Comparison of ENCODE assay signal across 8 mouse cellular contexts in the genomic region with DNA sequence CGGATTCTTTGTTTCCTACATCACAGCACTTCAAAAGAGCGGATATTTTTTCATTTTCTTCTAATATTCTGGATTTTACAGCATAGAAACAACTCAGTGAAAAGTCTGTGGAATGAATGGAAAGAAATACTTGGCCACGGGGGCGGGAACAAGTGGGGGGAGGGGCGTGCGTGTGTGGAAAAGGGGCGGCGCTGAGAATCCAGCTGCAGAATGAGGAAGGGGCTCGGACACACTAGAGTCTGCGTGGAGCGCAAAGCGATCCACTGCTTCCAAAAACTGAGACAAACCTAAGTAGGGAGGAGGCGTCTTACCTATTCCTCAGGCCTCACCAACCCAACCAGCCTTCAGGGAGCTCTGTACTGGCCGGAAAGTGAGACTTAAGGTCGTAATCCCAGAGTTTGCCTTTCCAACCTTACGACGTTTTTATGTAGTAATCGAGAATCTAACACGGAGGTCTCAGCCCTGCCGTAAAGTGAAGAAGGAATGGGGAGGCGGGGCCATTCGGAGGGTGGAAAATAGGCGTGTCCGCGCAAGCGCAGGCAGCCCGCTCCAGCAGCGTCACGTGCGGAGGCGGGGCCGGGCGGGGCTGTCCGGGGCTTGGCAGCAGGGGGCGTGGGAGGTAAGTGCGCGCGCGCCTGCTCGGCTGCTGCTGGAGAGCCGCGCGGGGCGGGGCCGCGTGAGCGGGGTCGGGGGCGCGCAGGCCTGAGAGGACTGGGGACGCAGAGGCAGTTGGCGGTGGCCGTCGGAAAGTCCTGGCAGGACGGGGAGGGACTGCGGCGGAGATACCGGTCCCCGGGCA. TPM values are rescaled to one million over a fixed set of nuclear protein-coding genes. Genes with fewer than 3 reads are reported as not detected.
DNase-seq lines count a peak whose midpoint lies in the region; ATAC-seq and TF ChIP-seq lines count a peak whose summit lies in the region.

A gene (minus strand): TSS at position 444 of the 799 bp plus-strand sequence.
A gene (plus strand): TSS at position 630 of the 799 bp plus-strand sequence.

- H3K9me3 ChIP-seq in erythroblast, embryonic 14.5 days (ENCODE audit: control insufficient read depth, low read length), result no peaks in the 10 kb centered on the region
- H3K9me3 ChIP-seq in heart, embryonic 11.5 days (replicated peaks; ENCODE audit: control insufficient read depth, low read length), result no peaks in the 10 kb centered on the region
- no peaks in the 10 kb centered on the region for H3K9me3 ChIP-seq in kidney, embryonic 16.5 days (ENCODE audit: low read length)

- DNase-seq in brain, embryonic 14.5 days (ENCODE audit: low read depth), result peak; percentile 100
- peak; percentile 95 for DNase-seq in liver, adult 2 months (ENCODE audit: extremely low read depth, low read depth, low spot score)
- peak; percentile 99 for DNase-seq in splenic B cell, adult 2 months (ENCODE audit: low read depth, low spot score)

- peak within 1 kb of the TSS; percentile 88 for H3K4me2 ChIP-seq in heart, embryonic 11.5 days
- H3K4me2 ChIP-seq in kidney, embryonic 16.5 days (replicated peaks; ENCODE audit: low read depth, low read length), result peak within 1 kb of the TSS; percentile 87
- peak within 1 kb of the TSS; percentile 93 for H3K4me2 ChIP-seq in myocyte (ENCODE audit: low read depth)

- TF ChIP-seq CTCF in C2C12 (IDR thresholded peaks at IDR 0.05; ENCODE audit: control insufficient read depth, insufficient read depth, insufficient read length), result no peak
- TF ChIP-seq CTCF in brain, embryonic 14.5 days (IDR thresholded peaks at IDR 0.05; ENCODE audit: borderline replicate concordance, extremely low read depth, insufficient read depth, insufficient read length), result no peak
- 0 out of 2 replicates have a peak, but pooled peaks have one; percentile 1 for TF ChIP-seq CTCF in liver, adult 2 months (IDR thresholded peaks at IDR 0.05; ENCODE audit: low read depth, low read length)

- H3ac ChIP-seq in C2C12 (ENCODE audit: control insufficient read depth, insufficient read length, low read depth), result peak within 1 kb of the TSS; percentile 85
- peak within 1 kb of the TSS; percentile 93 for H3ac ChIP-seq in myocyte (ENCODE audit: control insufficient read depth, insufficient read length)

- peak within 1 kb of the TSS; percentile 49 for H3K4me3 ChIP-seq in C2C12 (ENCODE audit: insufficient read depth, poor library complexity, severe bottlenecking)
- H3K4me3 ChIP-seq in erythroblast, embryonic 14.5 days (replicated peaks), result peak within 1 kb of the TSS; percentile 94
- H3K4me3 ChIP-seq in heart, embryonic 11.5 days (ENCODE audit: low read depth, low read length), result peak within 1 kb of the TSS; percentile 85
- H3K4me3 ChIP-seq in kidney, embryonic 16.5 days (ENCODE audit: low read length), result peak within 1 kb of the TSS; percentile 71
- peak within 1 kb of the TSS; percentile 87 for H3K4me3 ChIP-seq in liver, adult 2 months (ENCODE audit: insufficient read depth, low read depth, low read length)
- peak within 1 kb of the TSS; percentile 91 for H3K4me3 ChIP-seq in myocyte

- H3K79me3 ChIP-seq in C2C12 (ENCODE audit: low read depth), result peaks cover 5% of the 10 kb centered on the region

- H3K36me3 ChIP-seq in C2C12 (ENCODE audit: control insufficient read depth, insufficient read depth) (no peaks in the 10 kb centered on the region), myocyte (ENCODE audit: control insufficient read depth, insufficient read depth) (no peaks in the 10 kb centered on the region)
- H3K36me3 ChIP-seq in erythroblast, embryonic 14.5 days (ENCODE audit: control insufficient read depth), result no peaks in the 10 kb centered on the region
- no peaks in the 10 kb centered on the region for H3K36me3 ChIP-seq in heart, embryonic 11.5 days (ENCODE audit: control insufficient read depth, insufficient read depth, low read length)
- no peaks in the 10 kb centered on the region for H3K36me3 ChIP-seq in kidney, embryonic 16.5 days (ENCODE audit: insufficient read depth, low read length)
- H3K36me3 ChIP-seq in liver, adult 2 months (ENCODE audit: control insufficient read depth, insufficient read depth, low read length), result no peaks in the 10 kb centered on the region
- no peaks in the 10 kb centered on the region for H3K36me3 ChIP-seq in splenic B cell, adult 2 months (ENCODE audit: control insufficient read depth, insufficient read depth, low read length, poor library complexity, severe bottlenecking)

- TF ChIP-seq POLR2A in brain, embryonic 14.5 days (IDR thresholded peaks at IDR 0.05; ENCODE audit: borderline replicate concordance, extremely low read depth, insufficient read depth, insufficient read length, poor library complexity, severe bottlenecking), result peak; percentile 78
- TF ChIP-seq POLR2A in liver, adult 2 months (IDR thresholded peaks at IDR 0.05; ENCODE audit: extremely low read depth, insufficient read depth, low read length), result no peak
- peak; percentile 62 for TF ChIP-seq POLR2A in myocyte (IDR thresholded peaks at IDR 0.05; ENCODE audit: insufficient read length, low read depth)

- peaks cover 35% of the 10 kb centered on the region for H3K4me1 ChIP-seq in erythroblast, embryonic 14.5 days (ENCODE audit: control insufficient read depth)
- peaks cover 9% of the 10 kb centered on the region for H3K4me1 ChIP-seq in heart, embryonic 11.5 days (ENCODE audit: control insufficient read depth, insufficient read depth, low read length)
- peaks cover 23% of the 10 kb centered on the region for H3K4me1 ChIP-seq in kidney, embryonic 16.5 days (ENCODE audit: insufficient read depth, low read length)
- no peaks in the 10 kb centered on the region; the same call in 1 of the 2 replicates for H3K4me1 ChIP-seq in liver, adult 2 months (ENCODE audit: control insufficient read depth, insufficient read depth, low read length)

- H3K27me3 ChIP-seq in C2C12 (ENCODE audit: control insufficient read depth, insufficient read depth, insufficient read length) (no peaks in the 10 kb centered on the region), myocyte (ENCODE audit: control insufficient read depth, insufficient read depth, insufficient read length) (no peaks in the 10 kb centered on the region)
- H3K27me3 ChIP-seq in erythroblast, embryonic 14.5 days (ENCODE audit: control insufficient read depth), result no peaks in the 10 kb centered on the region
- no peaks in the 10 kb centered on the region for H3K27me3 ChIP-seq in heart, embryonic 11.5 days (ENCODE audit: control insufficient read depth, insufficient read depth, low read length)
- no peaks in the 10 kb centered on the region for H3K27me3 ChIP-seq in kidney, embryonic 16.5 days (ENCODE audit: insufficient read depth, low read length)
- no peaks in the 10 kb centered on the region for H3K27me3 ChIP-seq in liver, adult 2 months (ENCODE audit: control insufficient read depth, insufficient read depth, low read length)
- no peaks in the 10 kb centered on the region for H3K27me3 ChIP-seq in splenic B cell, adult 2 months (ENCODE audit: control insufficient read depth, insufficient read depth, low read length, poor library complexity, severe bottlenecking)

- under 1% methylated on average over 59 of the region's 59 CpGs for WGBS in heart, embryonic 11.5 days (ENCODE audit: insufficient replicate concordance)
- WGBS in kidney, embryonic 16.5 days, result under 1% methylated on average over 57 of the region's 59 CpGs
- under 1% methylated on average over 56 of the region's 59 CpGs for WGBS in liver, adult 2 months

- peak within 1 kb of the TSS; percentile 93 for H3K27ac ChIP-seq in heart, embryonic 11.5 days (ENCODE audit: low read depth, low read length)
- peak within 1 kb of the TSS; percentile 95 for H3K27ac ChIP-seq in kidney, embryonic 16.5 days (ENCODE audit: low read length)
- H3K27ac ChIP-seq in liver, adult 2 months (replicated peaks; ENCODE audit: insufficient read depth, low read depth, low read length), result peak within 1 kb of the TSS; percentile 86

- ATAC-seq in heart, embryonic 11.5 days (replicated peaks; ENCODE audit: insufficient number of reproducible peaks, low FRiP score, low TSS enrichment), result peak; percentile 97
- peak; percentile 96 for ATAC-seq in kidney, embryonic 16.5 days (ENCODE audit: low FRiP score, low TSS enrichment)

- H3K79me2 ChIP-seq in C2C12 (ENCODE audit: control insufficient read depth, insufficient read depth) (peaks cover 42% of the 10 kb centered on the region), myocyte (ENCODE audit: control insufficient read depth, insufficient read depth) (peaks cover 39% of the 10 kb centered on the region)
- no peaks in the 10 kb centered on the region for H3K79me2 ChIP-seq in liver, adult 2 months (ENCODE audit: control insufficient read depth, insufficient read depth, low read length)

- peak within 1 kb of the TSS; percentile 87 for H3K9ac ChIP-seq in heart, embryonic 11.5 days (ENCODE audit: low read depth, low read length)
- H3K9ac ChIP-seq in kidney, embryonic 16.5 days (replicated peaks; ENCODE audit: low read length), result peak within 1 kb of the TSS; percentile 79
- H3K9ac ChIP-seq in liver, adult 2 months (ENCODE audit: low read depth, low read length), result peak within 1 kb of the TSS; percentile 83

TF ChIP-seq in C2C12, 6 proteins besides CTCF, POLR2A, EP300 and RAD21 (continues in another document):
- TF ChIP-seq MYOD1 (IDR thresholded peaks at IDR 0.05; ENCODE audit: control insufficient read depth, insufficient read length, low read depth) (no peak), CEBPB (IDR thresholded peaks at IDR 0.05; ENCODE audit: low read depth) (no peak), USF1 (IDR thresholded peaks at IDR 0.05; ENCODE audit: low read depth) (peak; percentile 84)

TF ChIP-seq in myocyte, 11 proteins besides CTCF, POLR2A, EP300 and RAD21 (continues in another document):
- TF ChIP-seq USF1 (IDR thresholded peaks at IDR 0.05; ENCODE audit: low read depth) (peak; percentile 81), POLR2AphosphoS2 (IDR thresholded peaks at IDR 0.05; ENCODE audit: insufficient read length, low read depth) (peak; percentile 70)

RNA-seq across cellular contexts. Expression of the first gene that starts in this region (rescaled TPM):
- polyA plus RNA-seq in C2C12 (2012; fragmentation: generic; extraction: Trizol) (2.1 TPM), myocyte (2012; fragmentation: generic; extraction: Trizol) (2.6 TPM)
- 7.5 and 8.7 TPM in 2 replicates for polyA plus RNA-seq in brain, embryonic 14.5 days (2012; rRNA removed)
- polyA plus RNA-seq in erythroblast, embryonic 14.5 days (2012), result 0.01 and 0.04 TPM in 2 replicates
- 14.9 and 15.1 TPM in 2 replicates for polyA plus RNA-seq in heart, embryonic 11.5 days (2014; fragmentation: Nextera tagmentation; extraction: Ambion mirVana)
- polyA plus RNA-seq in kidney, embryonic 16.5 days (2015; fragmentation: Nextera tagmentation; extraction: Ambion mirVana), result 11.9 and 13.2 TPM in 2 replicates
- 1.6 and 2.5 TPM in 2 replicates for total RNA-seq in liver, adult 2 months (2014; rRNA removed)
- 1.2 and 1.7 TPM in 2 replicates for polyA plus RNA-seq in liver, adult 2 months (2012; rRNA removed)

RNA-seq across cellular contexts. Expression of the second gene that starts in this region (rescaled TPM):
- polyA plus RNA-seq in C2C12 (2012; fragmentation: generic; extraction: Trizol), result 2.5 TPM
- polyA plus RNA-seq in brain, embryonic 14.5 days (2012; rRNA removed), result 18.7 and 26.6 TPM in 2 replicates
- 0.02 and 0.03 TPM in 2 replicates for polyA plus RNA-seq in erythroblast, embryonic 14.5 days (2012)
- 11.4 and 13.8 TPM in 2 replicates for polyA plus RNA-seq in heart, embryonic 11.5 days (2014; fragmentation: Nextera tagmentation; extraction: Ambion mirVana)
- 17.3 and 18.2 TPM in 2 replicates for polyA plus RNA-seq in kidney, embryonic 16.5 days (2015; fragmentation: Nextera tagmentation; extraction: Ambion mirVana)
- total RNA-seq in liver, adult 2 months (2014; rRNA removed), result 5.8 and 9.3 TPM in 2 replicates
- 0.40 and 0.42 TPM in 2 replicates for polyA plus RNA-seq in liver, adult 2 months (2012; rRNA removed)
- polyA plus RNA-seq in myocyte (2012; fragmentation: generic; extraction: Trizol), result 3.5 TPM

Comparison
In these comparisons a context has a peak if more than half of its experiments do, and no peak if none do; other contexts are left out.
1. Peak in every context shown above with its lines: DNase-seq, ATAC-seq, H3K4me3 ChIP-seq and H3K27ac ChIP-seq.